Mouse (Mus musculus) cortical plate, adult 2 months (tissue): Measurements from ENCODE around the gene Daglb.

Experiments
- CTCF ChIP-seq: fragments of 200-500 bp; IDR thresholded peaks from 2 replicates; pipeline ENCODE4 v1.5.1; 2011; ENCODE audit warnings: mild to moderate bottlenecking, control low read depth, low read length; ENCODE audit not compliant: insufficient read depth; ENCODE audit errors: extremely low read depth
- POLR2A ChIP-seq: fragments of 200-500 bp; IDR thresholded peaks from 2 replicates; pipeline ENCODE4 v1.6.1; 2011; ENCODE audit warnings: mild to moderate bottlenecking, low read length, control low read depth; ENCODE audit not compliant: insufficient read depth; ENCODE audit errors: extremely low read depth

DNA sequence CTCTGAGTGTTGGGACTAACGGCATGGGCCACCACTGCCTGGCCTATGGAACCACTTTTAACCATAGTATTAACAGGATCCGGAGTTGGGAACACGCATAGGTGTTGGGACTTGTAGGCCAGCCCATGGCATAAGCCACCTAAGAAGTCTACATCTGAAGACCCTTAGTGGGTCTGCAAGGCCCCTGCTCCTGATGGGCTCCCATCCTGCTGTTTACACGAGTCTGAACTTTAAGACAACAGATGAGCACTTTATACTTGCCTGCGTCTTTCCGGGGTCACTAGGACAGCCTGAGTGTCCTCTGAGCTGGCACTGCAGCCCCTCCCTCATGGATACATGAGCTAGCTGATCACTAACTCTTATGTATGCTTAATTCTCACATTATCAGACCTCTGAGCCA, 39.4 kb downstream of the Daglb start:
- no peak for TF ChIP-seq CTCF
- TF ChIP-seq POLR2A, result no peak
